In genomic region chr17:56467456-56467884, GRCm38 (mm10) we compare ENCODE assay signal across 10 mouse cellular contexts. TPM values are rescaled to one million over a fixed set of nuclear protein-coding genes. Genes with fewer than 3 reads are reported as not detected.
A peak's percentile ranks its signal among the peaks of the same experiment; 100 is the strongest.
DNase-seq lines count a peak whose midpoint lies in the region; ATAC-seq lines count a peak whose summit lies in the region.
"Had no signal": no experiment of that assay in that cellular context is flagged by ENCODE, and none has a peak within 500 bp of the region (broad histone marks: within the 10 kb centered on the region; RNA-seq: fewer than 3 reads in every experiment).

No protein-coding gene starts in this region.

- peaks cover 30% of the 10 kb centered on the region for H3K36me3 ChIP-seq in forebrain, embryonic 13.5 days (ENCODE audit: poor library complexity, severe bottlenecking)
- peaks cover 14% of the 10 kb centered on the region; the same call in 1 of the 2 replicates for H3K36me3 ChIP-seq in midbrain, embryonic 12.5 days

- peak; percentile 80 for ATAC-seq in forebrain, embryonic 13.5 days
- peak; percentile 60 for ATAC-seq in midbrain, embryonic 12.5 days (ENCODE audit: low FRiP score, low read depth)
- ATAC-seq in granulocyte monocyte progenitor cell, adult 5-6 weeks (replicated peaks; ENCODE audit: poor library complexity, severe bottlenecking) = no peak

- peak overlapping the region; percentile 18 for H3K4me3 ChIP-seq in forebrain, embryonic 13.5 days
- no peak overlapping the region for H3K4me3 ChIP-seq in midbrain, embryonic 12.5 days
- H3K4me3 ChIP-seq: erythroblast, embryonic 14.5 days had no signal

- H3K27ac ChIP-seq in forebrain, embryonic 13.5 days = peak overlapping the region; percentile 99
- peak overlapping the region; percentile 90 for H3K27ac ChIP-seq in midbrain, embryonic 12.5 days (replicated peaks)

- no peaks in the 10 kb centered on the region for H3K9me3 ChIP-seq in forebrain, embryonic 13.5 days (replicated peaks)
- H3K9me3 ChIP-seq in midbrain, embryonic 12.5 days = no peaks in the 10 kb centered on the region

- peak overlapping the region; percentile 61 for H3K9ac ChIP-seq in forebrain, embryonic 13.5 days
- H3K9ac ChIP-seq in midbrain, embryonic 12.5 days (replicated peaks) = peak overlapping the region; percentile 45

- H3K27me3 ChIP-seq in forebrain, embryonic 13.5 days = no peaks in the 10 kb centered on the region
- H3K27me3 ChIP-seq in midbrain, embryonic 12.5 days = 0 out of 2 replicates have a peak, but pooled peaks cover 11% of the 10 kb centered on the region

- DNase-seq in embryo, embryonic 11 days = peak; percentile 64
- no peak for DNase-seq in embryo, embryonic 10 days (ENCODE audit: low spot score)
- peak; percentile 92 for DNase-seq in MN1 (ENCODE audit: low spot score)
- peak; percentile 79 for DNase-seq in kidney, postnatal 14 days
- DNase-seq in thymus, postnatal 10 days (ENCODE audit: low spot score in 2 of 2) = no peak

- H3K4me2 ChIP-seq in forebrain, embryonic 13.5 days = peak overlapping the region; percentile 99
- H3K4me2 ChIP-seq in midbrain, embryonic 12.5 days (replicated peaks) = peak overlapping the region; percentile 32

- 6% methylated on average over 6 of the region's 7 CpGs for WGBS in forebrain, embryonic 13.5 days
- 48% methylated on average over 7 of the region's 7 CpGs for whole genome bisulfite sequencing in midbrain, embryonic 12.5 days

- peaks cover 97% of the 10 kb centered on the region for H3K4me1 ChIP-seq in forebrain, embryonic 13.5 days
- peaks cover 98% of the 10 kb centered on the region for H3K4me1 ChIP-seq in midbrain, embryonic 12.5 days

RNA-seq across cellular contexts. Expression of gene Ptprs, which starts 8.8 kb away (rescaled TPM):
- 276 and 292 TPM in 2 replicates for polyA plus RNA-seq in forebrain, embryonic 13.5 days (2015; fragmentation: Nextera tagmentation; extraction: Ambion mirVana)
- 290 and 332 TPM in 2 replicates for polyA plus RNA-seq in midbrain, embryonic 12.5 days (2016; fragmentation: Nextera tagmentation; extraction: Ambion mirVana)
- 62.2 and 73.5 TPM in 2 replicates for total RNA-seq in granulocyte monocyte progenitor cell, adult 5-6 weeks (2014; fragmentation: Nextera tagmentation)
- total RNA-seq in granulocyte monocyte progenitor cell, adult 5-6 weeks (2017) = 45.1 and 59.2 TPM in 2 replicates

RNA-seq across cellular contexts. Expression of gene Znrf4, which starts 44.8 kb away (rescaled TPM):
- polyA plus RNA-seq in forebrain, embryonic 13.5 days (2015; fragmentation: Nextera tagmentation; extraction: Ambion mirVana) = 0.14 TPM in 1 of 2 replicates, not detected in the other
- not detected in 2 replicates for polyA plus RNA-seq in midbrain, embryonic 12.5 days (2016; fragmentation: Nextera tagmentation; extraction: Ambion mirVana)
- total RNA-seq in granulocyte monocyte progenitor cell, adult 5-6 weeks (2014; fragmentation: Nextera tagmentation) = not detected in 2 replicates
- not detected in 2 replicates for total RNA-seq in granulocyte monocyte progenitor cell, adult 5-6 weeks (2017)
- total RNA-seq: CH12.LX had no signal
- polyA plus RNA-seq: erythroblast, embryonic 14.5 days had no signal

Comparison
In these comparisons a context has a peak if more than half of its experiments do, and no peak if none do; other contexts are left out.
1. DNase-seq: peak in embryo, embryonic 11 days (single experiment), MN1 (single experiment) and kidney, postnatal 14 days (single experiment); none in embryo, embryonic 10 days (single experiment) and thymus, postnatal 10 days (0 of 2).